Mouse (Mus musculus) hindbrain, embryonic 16.5 days (tissue): ENCODE data around the gene Nod2. TPM values are rescaled to one million over a fixed set of nuclear protein-coding genes. Genes with fewer than 3 reads are reported as not detected.
"Not testable (repeated sequence)": the region's sequence is repeated elsewhere in the genome, so short reads cannot be mapped to it uniquely, and the experiment has no call there.

ENCODE experiments used
- ATAC-seq: fragments of 200-750 bp; cut with Nextera tagmentation; 2 replicates; pipeline ENCODE4 v1.8.0; 2017; ENCODE audit warnings: moderate TSS enrichment, moderate library complexity
- H3K27ac ChIP-seq: fragments of 300-500 bp; sonication (generic); 2 replicates; pipeline ENCODE4 v1.5.1; 2014; ENCODE audit warnings: low read depth, mild to moderate bottlenecking, control low read depth, low read length, moderate library complexity
- H3K27me3 ChIP-seq: fragments of 300-500 bp; sonication (generic); replicated peaks from 2 replicates; pipeline ENCODE4 v1.6.1; 2014; ENCODE audit warnings: low read length; ENCODE audit not compliant: control insufficient read depth, insufficient read depth
- H3K36me3 ChIP-seq: fragments of 300-500 bp; sonication (generic); 2 replicates; pipeline ENCODE4 v1.6.1; 2014; ENCODE audit warnings: mild to moderate bottlenecking, low read length, moderate library complexity, mixed read lengths; ENCODE audit not compliant: control insufficient read depth, insufficient read depth
- H3K4me1 ChIP-seq: fragments of 300-500 bp; sonication (generic); 2 replicates; pipeline ENCODE4 v1.6.1; 2014; ENCODE audit warnings: low read depth, low read length; ENCODE audit not compliant: control insufficient read depth, insufficient read depth
- H3K4me2 ChIP-seq: fragments of 300-500 bp; sonication (generic); 2 replicates; pipeline ENCODE4 v1.6.1; 2014; ENCODE audit warnings: mild to moderate bottlenecking, low read length, control low read depth, moderate library complexity
- H3K4me3 ChIP-seq: fragments of 300-500 bp; sonication (generic); 2 replicates; pipeline ENCODE4 v1.5.1; 2014; ENCODE audit warnings: mild to moderate bottlenecking, low read length, control low read depth, moderate library complexity
- H3K9ac ChIP-seq: fragments of 300-500 bp; sonication (generic); 2 replicates; pipeline ENCODE4 v1.6.1; 2014; ENCODE audit warnings: low read depth, mild to moderate bottlenecking, control low read depth, low read length, moderate library complexity
- H3K9me3 ChIP-seq: fragments of 300-500 bp; sonication (generic); 2 replicates; pipeline ENCODE4 v1.6.1; 2014; ENCODE audit warnings: mild to moderate bottlenecking, low read length, moderate library complexity; ENCODE audit not compliant: control insufficient read depth
- WGBS: fragments of 180-500 bp; shearing (Covaris S2); extraction: QIAGEN DNeasy Blood & Tissue Kit; methylation state at CpG from one replicate; pipeline ENCODE4 v1.1.7; 2014; 5-methylcytosine and 5-hydroxymethylcytosine counted together
- polyA plus RNA-seq: library from polyadenylated mRNA; unstranded; fragments of >200 nt; fragmentation: Nextera tagmentation; extraction: Ambion mirVana; gene quantifications from 2 replicates; pipeline ENCODE4 v1.2.1, GENCODE M21; 2015

The Nod2 gene
- polyA plus RNA-seq, 1 experiment from 2014 or later, result 0.20 TPM

- no peaks in the 10 kb centered on the region for H3K36me3 ChIP-seq
- no peak for ATAC-seq
- no peak overlapping the region for H3K9ac ChIP-seq
- no peak overlapping the region for H3K4me3 ChIP-seq
- 0 out of 2 replicates have a peak, but pooled peaks cover 4% of the 10 kb centered on the region for H3K4me1 ChIP-seq
- peaks cover 1% of the 10 kb centered on the region; the same call in 1 of the 2 replicates for H3K27me3 ChIP-seq
- no peaks in the 10 kb centered on the region for H3K9me3 ChIP-seq
- H3K4me2 ChIP-seq, result no peak overlapping the region
- H3K27ac ChIP-seq, result no peak overlapping the region
- WGBS, result 70% methylated on average over 5 of the region's 5 CpGs
Measured at GRCm38 (mm10) chr8:88642734-88643564, 4.2 kb upstream of the Nod2 start.

- Histone ChIP-seq H3K4me3 (no peak overlapping the region), H3K4me1 (peaks cover 4% of the 10 kb centered on the region; the same call in 1 of the 2 replicates), H3K4me2 (no peak overlapping the region), H3K27ac (no peak overlapping the region), H3K9ac (no peak overlapping the region), H3K9me3 (no peaks in the 10 kb centered on the region), H3K27me3 (peaks cover 2% of the 10 kb centered on the region; the same call in 1 of the 2 replicates), H3K36me3 (no peaks in the 10 kb centered on the region)
- ATAC-seq, result no peak
Measured at GRCm38 (mm10) chr8:88648322-88648721, 1.2 kb downstream of the Nod2 start.

GRCm38 (mm10) chr8:88650016-88650708 lies 3.0 kb downstream of the Nod2 start:
- Histone ChIP-seq H3K27me3 (peaks cover 2% of the 10 kb centered on the region; the same call in 1 of the 2 replicates), H3K4me2 (no peak overlapping the region), H3K27ac (no peak overlapping the region), H3K4me1 (peaks cover 4% of the 10 kb centered on the region; the same call in 1 of the 2 replicates), H3K9me3 (no peaks in the 10 kb centered on the region), H3K4me3 (no peak overlapping the region), H3K36me3 (no peaks in the 10 kb centered on the region), H3K9ac (no peak overlapping the region)
- 74% methylated on average over 6 of the region's 6 CpGs for WGBS
- no peak for ATAC-seq

GRCm38 (mm10) chr8:88651122-88651521 lies 4.0 kb downstream of the Nod2 start:
- WGBS, result 79% methylated on average over 4 of the region's 4 CpGs
- H3K27ac ChIP-seq, H3K4me1 ChIP-seq, ATAC-seq, H3K27me3 ChIP-seq, H3K9ac ChIP-seq, H3K4me3 ChIP-seq, H3K36me3 ChIP-seq, H3K4me2 ChIP-seq, H3K9me3 ChIP-seq: not testable (repeated sequence)

GRCm38 (mm10) chr8:88655334-88655733 lies 8.2 kb downstream of the Nod2 start:
- Histone ChIP-seq H3K27ac (no peak overlapping the region), H3K9me3 (no peaks in the 10 kb centered on the region)
- ATAC-seq, result no peak

GRCm38 (mm10) chr8:88659873-88660272 lies 12.8 kb downstream of the Nod2 start:
- ATAC-seq, result no peak
- Histone ChIP-seq H3K36me3 (no peaks in the 10 kb centered on the region), H3K4me2 (no peak overlapping the region), H3K27me3 (no peaks in the 10 kb centered on the region), H3K9me3 (no peaks in the 10 kb centered on the region), H3K27ac (no peak overlapping the region), H3K9ac (no peak overlapping the region), H3K4me3 (no peak overlapping the region), H3K4me1 (no peaks in the 10 kb centered on the region)
- 56% methylated on average over 3 of the region's 3 CpGs for WGBS

More at GRCm38 (mm10) chr8:88655334-88655733, 8.2 kb downstream of the Nod2 start:
- Histone ChIP-seq H3K9ac (no peak overlapping the region), H3K4me3 (no peak overlapping the region), H3K36me3 (no peaks in the 10 kb centered on the region), H3K4me1 (no peaks in the 10 kb centered on the region; the same call in 1 of the 2 replicates), H3K4me2 (no peak overlapping the region), H3K27me3 (no peaks in the 10 kb centered on the region)

- Histone ChIP-seq H3K36me3 (no peaks in the 10 kb centered on the region), H3K4me3 (no peak overlapping the region), H3K27me3 (no peaks in the 10 kb centered on the region), H3K4me1 (no peaks in the 10 kb centered on the region), H3K27ac (no peak overlapping the region), H3K9me3 (no peaks in the 10 kb centered on the region), H3K4me2 (no peak overlapping the region), H3K9ac (no peak overlapping the region)
- no peak for ATAC-seq
- WGBS, result 76% methylated on average over 6 of the region's 6 CpGs
Measured at GRCm38 (mm10) chr8:88662401-88662821, 15.3 kb downstream of the Nod2 start.

GRCm38 (mm10) chr8:88664121-88664520 lies 17.0 kb downstream of the Nod2 start:
- no peaks in the 10 kb centered on the region for H3K9me3 ChIP-seq
- H3K9ac ChIP-seq, result no peak overlapping the region
- no peaks in the 10 kb centered on the region for H3K27me3 ChIP-seq
- WGBS, result 71% methylated on average over 16 of the region's 16 CpGs
- no peak overlapping the region for H3K4me3 ChIP-seq
- no peak for ATAC-seq
- peaks cover 7% of the 10 kb centered on the region for H3K4me1 ChIP-seq
- no peaks in the 10 kb centered on the region for H3K36me3 ChIP-seq
- no peak overlapping the region for H3K27ac ChIP-seq
- no peak overlapping the region for H3K4me2 ChIP-seq

GRCm38 (mm10) chr8:88664947-88665346 lies 17.8 kb downstream of the Nod2 start:
- Histone ChIP-seq H3K36me3 (no peaks in the 10 kb centered on the region), H3K4me3 (no peak overlapping the region), H3K4me1 (peaks cover 7% of the 10 kb centered on the region), H3K27me3 (no peaks in the 10 kb centered on the region), H3K9me3 (no peaks in the 10 kb centered on the region), H3K4me2 (no peak overlapping the region), H3K27ac (no peak overlapping the region), H3K9ac (no peak overlapping the region)
- WGBS, result 74% methylated on average over 19 of the region's 19 CpGs
- ATAC-seq, result no peak
